Mouse (Mus musculus) left cerebral cortex, postnatal 25 days (tissue): ENCODE data around the gene Col26a1. TPM values are rescaled to one million over a fixed set of nuclear protein-coding genes. Genes with fewer than 3 reads are reported as not detected.

Experiments used
- DNase-seq, 2 experiments: peaks; one replicate each; pipeline ENCODE4 v3.0.0; 2022; ENCODE audit warnings: low spot score in 2 of 2, mixed read lengths in 1 of 2
- intact Hi-C: fragments of 180-260 bp; cut with DNase I; formaldehyde crosslinking; loops from one replicate; pipeline ENCODE4 v1.15.1; 2025
- total RNA-seq, 2 experiments: library from RNA; stranded (reverse); gene quantifications; 2 replicates each; pipeline ENCODE4 v1.2.3; 2021

The Col26a1 gene
- total RNA-seq, 2 experiments from 2014 or later = 11.9 to 13.1 TPM

DNA sequence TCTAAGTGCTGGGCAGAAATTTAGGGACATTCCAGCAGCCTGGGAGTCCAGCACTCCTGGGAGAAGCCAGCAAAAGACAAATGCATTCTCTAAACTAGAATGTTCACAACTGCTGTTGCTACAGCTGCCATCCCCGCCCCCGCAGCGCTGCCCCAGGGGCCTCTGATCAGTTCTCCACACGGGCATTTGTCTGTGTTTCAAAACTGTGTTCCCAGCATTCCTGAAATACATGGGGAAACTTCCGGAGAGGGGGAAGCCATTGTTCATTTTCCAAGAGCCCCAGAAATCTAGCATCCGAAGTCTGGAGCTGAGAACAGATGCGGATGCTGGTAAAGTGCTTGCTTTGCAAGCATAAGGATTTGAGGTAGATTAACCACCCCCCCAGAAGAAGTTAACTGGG, 3.9 kb upstream of the Col26a1 start:
- no peak for DNase-seq
- intact Hi-C loops = no loop called here

GRCm38 (mm10) chr5:136882055-136882787, 788 bp downstream of the Col26a1 start:
- intact Hi-C loops = no loop called here
- no peak for DNase-seq

DNA sequence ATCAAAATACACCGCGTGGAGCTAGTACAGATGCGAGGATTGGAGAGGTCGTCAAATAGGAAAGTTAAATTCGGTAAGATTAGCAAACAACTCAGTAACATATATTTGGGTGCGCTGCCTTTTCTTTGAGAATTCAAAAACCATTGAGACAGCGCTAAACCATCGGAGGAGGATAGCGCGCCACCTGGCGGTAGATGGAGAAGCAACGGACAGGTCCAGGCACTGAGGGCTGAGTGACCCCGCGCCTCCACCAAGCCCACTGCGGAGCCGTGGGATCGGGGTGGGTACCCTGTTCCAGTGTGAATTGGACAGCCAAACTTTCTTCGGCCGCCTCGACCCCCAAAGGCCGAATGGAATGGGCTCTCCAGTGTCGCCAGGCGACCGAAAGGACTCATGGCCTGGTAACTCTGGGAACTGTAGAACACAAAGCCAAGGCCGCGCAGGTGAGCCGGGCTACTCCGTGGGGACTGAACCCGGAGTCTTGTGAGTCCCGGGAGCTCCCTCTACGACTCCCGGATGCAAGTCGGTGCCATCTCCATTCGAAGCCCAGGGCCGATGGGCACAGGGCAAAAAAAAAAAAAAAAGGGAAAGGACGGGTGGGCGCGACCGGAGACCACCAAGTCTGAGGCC, 1.5 kb downstream of the Col26a1 start:
- intact Hi-C loops = loop anchor here (1.0 kb wide), 2 partner anchors 41 to 90 kb away; no protein-coding TSS in a partner anchor
- DNase-seq = peak; percentile 80 to 84

DNA sequence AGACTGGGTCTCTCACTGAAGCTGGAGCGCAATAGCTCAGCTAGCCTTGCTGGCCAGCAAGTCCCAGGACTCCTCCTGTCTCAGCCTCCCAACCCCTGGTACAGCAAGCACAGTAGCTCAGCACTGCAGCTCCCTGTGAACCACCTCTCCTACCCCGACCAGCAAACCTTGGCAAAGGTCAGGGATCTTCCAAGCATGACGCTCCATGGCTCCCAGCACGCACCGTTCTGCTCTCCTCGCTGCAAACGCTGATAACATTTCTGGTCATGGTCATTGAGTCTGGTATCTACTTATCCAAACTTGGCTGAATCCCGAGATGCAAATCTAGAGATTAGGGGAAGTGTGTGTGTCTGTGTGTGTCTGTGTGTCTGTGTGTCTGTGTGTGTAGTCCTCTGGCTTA, 2.9 kb downstream of the Col26a1 start:
- intact Hi-C loops = no loop called here
- DNase-seq = no peak

DNA sequence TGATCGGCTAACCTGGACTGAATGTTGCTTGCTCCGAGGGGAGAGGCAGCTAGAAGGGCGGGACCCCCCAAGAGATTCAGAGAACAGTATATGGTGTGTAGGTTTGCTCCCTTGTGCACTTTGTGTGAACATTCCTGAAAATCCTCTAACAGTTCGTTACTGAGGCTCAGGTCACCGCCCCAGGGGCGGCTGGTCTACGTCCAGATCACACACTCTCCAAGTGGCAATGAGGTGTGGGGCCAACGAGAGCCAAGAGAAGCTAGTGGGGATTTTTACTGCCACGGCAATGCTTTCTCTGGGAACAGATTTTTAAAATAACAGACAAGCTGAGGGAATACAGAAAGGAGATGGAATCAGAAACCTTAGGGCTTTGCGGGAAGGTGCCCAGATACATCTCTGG, 8.7 kb downstream of the Col26a1 start:
- intact Hi-C loops = loop anchor here (5.0 kb wide), 1 partner anchor 67 kb away; no protein-coding TSS in a partner anchor

DNA sequence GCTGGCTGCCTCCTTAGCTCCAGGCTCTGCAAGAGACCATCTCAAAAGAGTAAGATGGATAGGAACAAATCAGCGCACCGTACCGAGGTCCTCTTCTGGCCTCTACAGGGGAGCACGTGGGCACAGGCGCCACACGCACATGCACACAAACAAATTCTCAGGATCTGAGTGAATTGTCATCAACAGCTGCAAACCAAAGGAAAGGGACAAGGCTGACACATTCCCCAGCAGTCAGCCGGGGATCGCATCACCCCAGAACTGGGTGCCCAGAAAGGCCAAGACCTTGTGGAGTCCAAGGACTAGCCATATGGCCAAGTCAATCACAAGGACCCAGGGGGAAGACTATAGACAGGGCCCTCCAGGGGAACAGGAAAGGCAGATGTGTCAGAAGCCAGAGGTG, 10.6 kb downstream of the Col26a1 start:
- no peak for DNase-seq
- intact Hi-C loops = loop anchor here (5.0 kb wide), 1 partner anchor 65 kb away; no protein-coding TSS in a partner anchor

More for the DNA sequence above, 8.7 kb downstream of the Col26a1 start:
- DNase-seq = no peak

DNA sequence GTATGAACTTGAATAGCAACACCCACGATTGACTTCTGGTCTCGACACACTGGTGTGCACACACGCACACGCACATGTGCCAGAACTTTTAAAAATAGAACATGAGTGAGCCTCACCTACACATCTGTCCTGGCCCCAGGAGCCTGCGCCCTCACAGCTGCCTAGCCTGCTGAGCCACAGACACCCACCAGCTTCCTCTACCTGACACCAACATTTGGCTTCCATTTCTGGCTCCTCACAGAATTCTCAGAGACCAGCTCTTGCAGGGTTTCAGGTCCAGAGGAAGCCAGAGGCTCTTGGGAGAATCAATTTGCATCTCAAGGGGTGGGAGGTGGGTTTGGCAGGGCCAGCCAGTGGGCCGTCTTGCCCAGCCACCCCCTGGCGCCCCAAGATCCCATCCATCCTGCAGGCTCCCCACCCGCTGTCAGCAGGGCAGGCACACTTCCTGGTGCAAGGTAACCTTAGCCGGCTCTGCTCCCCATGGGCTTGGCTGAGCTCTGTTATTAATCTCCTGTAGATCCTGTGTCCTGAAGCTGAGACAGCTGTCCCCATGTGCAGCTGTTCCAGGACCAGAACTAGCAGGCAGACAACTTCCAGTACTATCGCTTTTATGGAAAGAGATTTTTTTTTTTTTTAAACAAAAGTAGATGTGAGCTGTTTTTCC, 13.4 kb downstream of the Col26a1 start:
- intact Hi-C loops = loop anchor here (5.0 kb wide), 1 partner anchor 62 kb away; no protein-coding TSS in a partner anchor
- no peak for DNase-seq

DNA sequence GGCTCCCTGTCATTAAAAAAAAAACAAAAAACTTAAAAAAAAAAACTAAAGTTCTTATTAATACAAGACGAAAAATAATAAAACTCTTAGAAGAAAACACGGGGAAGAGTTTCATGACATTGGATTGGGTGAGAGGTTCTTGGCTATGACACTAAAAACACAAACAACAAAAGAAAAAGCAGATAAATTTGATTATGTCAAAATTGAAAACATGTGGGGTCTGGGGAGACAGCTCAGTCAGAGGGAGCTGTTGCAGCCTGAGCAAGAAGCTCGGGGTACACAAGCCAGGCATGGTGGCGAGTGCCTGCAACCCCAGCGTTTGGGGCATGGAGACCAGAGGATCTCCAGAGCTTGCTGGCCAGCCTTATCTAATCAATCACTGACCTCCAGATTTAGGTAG, 15.3 kb downstream of the Col26a1 start:
- DNase-seq = no peak
- intact Hi-C loops = no loop called here

DNA sequence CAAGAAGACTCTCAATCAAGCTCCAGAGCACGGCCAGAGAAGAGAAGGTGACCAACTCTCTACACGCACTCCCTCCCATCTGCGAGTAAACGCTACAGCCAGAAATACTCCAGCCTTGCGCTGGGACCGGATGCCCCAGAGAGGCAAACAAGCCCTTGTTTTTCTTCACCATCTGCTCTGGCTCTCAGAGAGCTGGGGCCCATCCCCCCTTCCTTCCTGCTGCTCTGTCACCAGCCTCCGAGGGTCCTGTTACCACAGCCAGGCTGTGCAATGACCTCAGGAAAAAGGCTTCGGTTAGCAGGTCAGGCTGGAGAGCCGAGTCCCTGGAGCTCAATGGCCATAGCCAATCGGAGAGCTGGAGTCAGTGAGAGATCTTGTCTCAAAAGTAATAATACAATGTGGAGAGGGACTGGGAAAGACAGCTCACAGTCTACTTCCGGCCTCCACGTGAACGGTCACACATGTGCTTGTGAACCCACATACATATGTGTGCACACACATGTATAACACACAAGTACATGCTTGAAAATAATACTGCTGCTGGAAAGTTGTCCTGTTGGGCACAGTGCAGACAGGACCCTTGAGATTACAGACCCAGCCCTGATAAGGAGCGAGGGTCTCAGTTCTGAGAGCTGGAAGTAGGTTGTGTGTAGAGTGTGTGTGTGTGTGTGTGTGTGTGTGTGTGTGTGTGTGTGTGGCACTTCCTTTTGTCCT, 18.9 kb downstream of the Col26a1 start:
- intact Hi-C loops = no loop called here
- peak; percentile 18 to 36 for DNase-seq

DNA sequence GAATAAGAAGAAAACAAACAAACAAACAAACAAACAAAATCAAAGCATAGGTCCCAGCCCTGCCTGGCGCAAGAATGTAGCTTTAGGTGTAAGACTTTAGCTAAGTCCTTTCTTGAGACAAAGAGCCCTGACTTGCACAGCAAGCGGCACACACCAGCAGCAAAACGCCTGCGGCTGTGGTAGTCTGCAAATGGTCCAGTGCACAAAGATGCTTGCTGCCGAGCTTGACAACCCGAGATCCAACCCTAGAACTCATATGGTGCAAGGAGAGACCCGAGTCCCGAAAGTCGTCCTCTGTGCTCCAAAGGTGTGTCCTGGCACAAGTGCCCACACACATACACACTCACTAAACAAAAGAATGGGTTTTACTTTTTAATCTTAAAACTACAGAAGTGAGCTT, 19.7 kb downstream of the Col26a1 start:
- intact Hi-C loops = no loop called here
- no peak for DNase-seq

DNA sequence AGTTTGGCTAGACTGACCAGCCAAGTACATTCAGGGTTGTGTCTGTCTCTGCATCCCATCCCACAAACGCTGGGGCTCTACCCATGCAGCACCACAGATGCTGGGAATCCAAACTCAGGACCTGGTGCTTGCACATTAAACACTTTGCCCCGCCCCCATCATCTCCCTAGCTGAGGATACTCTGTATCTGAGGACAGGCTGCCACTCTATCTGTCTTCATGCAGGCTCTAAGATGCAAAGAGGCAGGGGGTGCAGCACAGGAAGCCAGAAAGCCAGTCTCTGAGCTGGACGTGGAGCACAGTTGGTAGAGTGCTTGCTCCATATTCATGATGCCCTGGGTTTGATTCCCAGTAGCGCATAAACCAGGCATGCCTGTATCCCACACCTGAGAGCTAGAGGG, 20.2 kb downstream of the Col26a1 start:
- intact Hi-C loops = no loop called here
- no peak for DNase-seq

DNA sequence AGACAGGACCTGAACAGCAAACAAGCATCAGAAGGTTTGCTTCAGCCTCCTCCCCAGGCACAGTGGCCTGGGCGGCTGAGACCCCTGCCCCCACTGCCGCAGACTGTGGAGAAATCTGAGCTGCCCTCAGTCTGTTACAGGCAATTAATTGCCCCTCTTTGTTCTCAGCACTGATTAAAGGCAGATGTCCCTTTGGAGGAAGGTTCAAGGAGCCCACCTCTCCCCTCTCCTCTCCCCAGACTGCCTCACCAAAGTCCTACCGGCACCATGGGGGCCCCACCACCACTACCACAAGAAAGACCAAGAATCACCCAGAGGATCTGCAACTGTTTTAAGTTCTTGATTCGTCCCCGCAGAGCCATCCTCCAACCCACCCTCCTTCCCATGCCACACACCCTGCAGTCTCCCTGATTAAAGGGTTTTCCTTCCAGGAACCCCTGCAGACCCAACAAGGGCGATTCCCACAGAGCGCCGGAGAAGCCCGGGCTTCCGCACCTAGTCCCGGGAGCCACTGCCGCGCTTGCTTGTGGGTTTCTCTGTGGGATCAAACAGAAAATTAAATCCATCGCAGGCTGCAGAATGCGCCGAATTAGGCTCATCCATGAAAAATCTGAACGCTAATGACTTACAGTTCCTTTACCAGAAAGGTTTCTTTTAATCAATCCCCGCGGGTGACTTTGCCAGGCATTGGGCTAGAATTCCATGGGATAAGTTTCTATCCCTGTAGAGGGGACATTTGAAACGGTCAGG, 21.6 kb downstream of the Col26a1 start:
- intact Hi-C loops = no loop called here
- no peak for DNase-seq

DNA sequence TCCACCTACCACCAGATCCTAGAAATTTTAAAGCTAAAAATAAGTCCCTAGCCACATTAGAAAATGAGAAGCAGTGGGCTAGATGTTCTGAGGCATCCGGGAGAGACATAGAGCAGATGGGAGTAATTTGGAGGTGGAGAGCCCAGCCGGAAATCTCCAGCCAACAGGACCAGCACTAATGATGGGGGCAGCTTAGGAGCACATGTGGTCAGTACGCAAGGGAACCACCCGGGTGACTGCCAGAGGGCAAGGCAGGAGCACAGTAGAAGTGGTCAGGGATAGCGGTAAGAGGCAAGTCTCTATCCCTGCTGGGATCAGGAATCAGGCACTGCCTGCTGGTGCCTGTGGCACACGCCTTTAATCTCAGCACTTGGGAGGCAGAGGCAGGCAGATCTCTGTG, 32.3 kb downstream of the Col26a1 start:
- no peak for DNase-seq
- intact Hi-C loops = no loop called here

DNA sequence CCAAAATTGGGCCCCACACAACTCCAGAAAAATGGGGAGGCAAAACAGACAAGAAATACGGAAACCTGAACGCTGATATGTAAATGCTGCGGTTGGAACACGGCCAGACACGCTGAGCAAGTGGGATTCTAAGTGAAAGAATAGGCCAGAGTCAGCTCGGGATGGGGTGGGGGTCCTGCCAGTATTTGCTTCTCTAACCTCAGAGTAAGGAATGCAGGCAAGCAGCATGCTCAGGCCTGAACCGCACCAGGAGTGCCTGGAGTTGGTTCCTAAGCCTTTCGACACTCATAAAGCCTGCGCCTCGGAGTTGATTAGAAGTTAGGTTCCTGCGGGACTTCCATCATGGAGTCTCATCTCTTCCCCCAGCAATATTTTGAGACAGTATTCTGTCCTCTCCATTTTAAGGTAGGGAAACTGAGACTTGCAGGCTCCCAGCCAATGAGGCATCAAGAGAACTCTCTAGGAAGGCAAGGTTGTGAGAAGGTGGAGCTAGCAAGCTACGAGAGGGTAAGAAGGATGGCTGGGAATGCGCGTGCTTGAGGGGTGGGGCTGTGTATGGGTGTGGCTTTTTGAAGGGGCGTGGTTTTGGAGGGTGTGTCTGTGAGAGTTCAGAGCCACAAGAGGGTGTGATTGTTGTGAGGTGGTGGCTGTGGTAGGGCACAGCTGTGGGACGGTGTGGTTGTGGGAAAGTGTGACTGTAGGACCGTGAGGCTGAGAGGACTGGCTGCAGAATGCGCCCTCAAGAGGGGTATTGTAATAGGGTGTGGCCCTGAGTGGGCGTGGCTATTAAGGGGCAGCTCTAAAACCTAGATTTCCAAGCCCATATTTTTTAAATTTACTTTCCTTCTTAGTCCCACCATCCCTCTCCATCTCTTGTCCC, 36.4 kb downstream of the Col26a1 start:
- no peak for DNase-seq
- intact Hi-C loops = no loop called here

- intact Hi-C loops = no loop called here
Observed at GRCm38 (mm10) chr5:136843930-136844329, 39.1 kb downstream of the Col26a1 start.

DNA sequence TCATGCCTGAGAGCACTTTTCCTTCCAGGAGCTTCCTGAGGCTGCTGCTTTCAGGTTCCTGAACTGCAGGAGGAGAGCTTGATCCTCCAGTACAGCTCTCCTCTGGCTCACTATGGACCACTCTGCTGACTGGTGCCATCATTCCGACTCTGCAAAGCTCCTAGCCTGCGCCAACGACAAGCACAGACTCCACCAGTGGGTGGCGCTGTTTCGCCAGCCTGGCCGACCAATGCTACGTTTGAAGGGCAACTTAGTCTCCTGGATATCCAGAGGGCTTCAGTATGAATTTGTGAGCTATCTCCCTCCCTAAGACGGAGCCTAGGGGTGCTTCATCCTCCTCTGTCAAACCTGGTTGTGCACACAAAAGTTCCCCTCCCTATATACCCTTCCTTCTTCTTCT, 43.0 kb downstream of the Col26a1 start:
- DNase-seq = peak in 1 of 2 experiments; percentile 40
- intact Hi-C loops = loop anchor here (1.0 kb wide), 1 partner anchor 41 kb away; no protein-coding TSS in a partner anchor

More at GRCm38 (mm10) chr5:136843930-136844329, 39.1 kb downstream of the Col26a1 start:
- DNase-seq = no peak

- intact Hi-C loops = no loop called here
- no peak for DNase-seq
Observed at GRCm38 (mm10) chr5:136833053-136833452, 50.0 kb downstream of the Col26a1 start.

DNA sequence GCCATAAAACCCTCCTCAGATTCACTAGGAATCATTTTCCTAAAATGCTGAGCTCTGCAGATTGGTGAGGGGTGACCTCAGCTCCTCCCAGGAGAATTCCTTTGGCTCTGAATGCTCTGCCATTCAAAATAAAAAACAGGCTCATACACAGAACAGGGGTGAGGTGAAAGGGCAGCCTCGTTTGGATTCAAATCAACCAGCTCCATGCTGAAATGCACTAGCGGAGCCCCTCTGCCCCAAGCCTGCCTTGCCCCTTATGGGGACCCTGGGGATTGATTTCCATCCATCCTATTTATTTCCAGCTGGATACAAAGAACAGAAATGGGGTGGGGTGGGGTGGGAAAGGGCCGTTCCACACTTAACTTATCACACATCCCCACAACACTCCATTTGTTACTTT, 52.9 kb downstream of the Col26a1 start:
- no peak for DNase-seq
- intact Hi-C loops = no loop called here
